Mouse (Mus musculus) midbrain, postnatal 0 days (tissue): Measurements from ENCODE around the gene Gm20388. TPM values are rescaled to one million over a fixed set of nuclear protein-coding genes. Genes with fewer than 3 reads are reported as not detected.

Experiments used
- ATAC-seq: fragments of 200-750 bp; cut with Nextera tagmentation; 2 replicates; pipeline ENCODE4 v1.8.0; 2017; ENCODE audit warnings: moderate number of reproducible peaks, mild to moderate bottlenecking, moderate TSS enrichment, moderate library complexity; ENCODE audit not compliant: low FRiP score
- DNase-seq: peaks from one replicate; pipeline ENCODE4 v3.0.0-alpha.2; 2015; ENCODE audit warnings: low spot score
- H3K27ac ChIP-seq: fragments of 300-500 bp; sonication (generic); 2 replicates; pipeline ENCODE4 v1.5.1; 2014; ENCODE audit warnings: low read depth, mild to moderate bottlenecking, low read length, mixed read lengths
- H3K27me3 ChIP-seq: fragments of 300-500 bp; sonication (generic); 2 replicates; pipeline ENCODE4 v1.6.1; 2014; ENCODE audit warnings: low read length, control low read depth, mixed read lengths; ENCODE audit not compliant: insufficient read depth
- H3K36me3 ChIP-seq: fragments of 300-500 bp; sonication (generic); 2 replicates; pipeline ENCODE4 v1.6.1; 2014; ENCODE audit warnings: low read length, control low read depth, mixed read lengths; ENCODE audit not compliant: insufficient read depth
- H3K4me1 ChIP-seq: fragments of 300-500 bp; sonication (generic); 2 replicates; pipeline ENCODE4 v1.6.1; 2014; ENCODE audit warnings: mild to moderate bottlenecking, control low read depth, antibody characterized with exemption, low read length, mixed read lengths; ENCODE audit not compliant: insufficient read depth
- H3K4me2 ChIP-seq: fragments of 300-500 bp; sonication (generic); 2 replicates; pipeline ENCODE4 v1.6.1; 2014; ENCODE audit warnings: low read depth, mild to moderate bottlenecking, low read length, mixed read lengths; ENCODE audit not compliant: poor library complexity, severe bottlenecking
- H3K4me3 ChIP-seq: fragments of 300-500 bp; sonication (generic); 2 replicates; pipeline ENCODE4 v1.5.1; 2014; ENCODE audit warnings: low read depth, mild to moderate bottlenecking, low read length, moderate library complexity
- H3K9ac ChIP-seq: fragments of 300-500 bp; sonication (generic); replicated peaks from 2 replicates; pipeline ENCODE4 v1.6.1; 2014; ENCODE audit warnings: mild to moderate bottlenecking, low read length, moderate library complexity, mixed read lengths; ENCODE audit not compliant: poor library complexity, severe bottlenecking
- H3K9me3 ChIP-seq: fragments of 300-500 bp; sonication (generic); 2 replicates; pipeline ENCODE4 v1.6.1; 2016; ENCODE audit warnings: low read length, control low read depth
- CTCF ChIP-seq: IDR thresholded peaks from 2 replicates; pipeline ENCODE4 v1.5.1; 2016; ENCODE audit warnings: antibody characterized with exemption, mild to moderate bottlenecking
- WGBS: fragments of 180-500 bp; shearing (Covaris S2); extraction: QIAGEN DNeasy Blood & Tissue Kit; methylation state at CpG from one replicate; pipeline ENCODE4 v1.1.7; 2014; 5-methylcytosine and 5-hydroxymethylcytosine counted together
- polyA plus RNA-seq: library from polyadenylated mRNA; unstranded; fragments of >200 nt; fragmentation: Nextera tagmentation; extraction: Ambion mirVana; gene quantifications from 2 replicates; pipeline ENCODE4 v1.2.1, GENCODE M21; 2015
- total RNA-seq: library from RNA; depleted of rRNA; stranded (reverse); fragments of >200 nt; gene quantifications from 2 replicates; pipeline ENCODE4 v1.2.3, GENCODE M21; 2014

Gene Gm20388
- total and polyA plus RNA-seq, 2 experiments from 2014 or later: 74.2 TPM; not detected in 1

DNA sequence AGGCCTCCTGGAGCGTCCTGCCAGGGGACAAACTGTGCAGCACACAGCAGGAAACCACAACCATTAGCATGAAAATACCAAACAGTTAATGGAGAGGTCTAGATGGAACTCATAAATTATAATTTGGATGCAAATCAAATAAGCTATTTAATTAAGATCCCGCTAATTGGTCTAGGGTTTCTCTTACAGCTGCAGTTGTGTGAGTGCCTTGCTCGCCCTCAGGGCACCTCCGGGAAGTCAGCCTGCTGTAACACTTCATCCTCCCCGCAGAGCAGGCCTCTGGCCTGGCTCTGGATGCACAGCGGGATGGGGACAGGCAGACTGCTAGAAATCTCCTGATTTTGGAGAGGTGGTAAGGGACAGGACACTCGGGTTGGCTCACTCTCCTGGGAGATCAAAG is 2675.5 kb downstream of the Gm20388 start:
- H3K36me3 ChIP-seq: no peaks in the 10 kb centered on the region
- no peak overlapping the region for H3K4me3 ChIP-seq
- no peaks in the 10 kb centered on the region for H3K4me1 ChIP-seq
- no peak for TF ChIP-seq CTCF
- no peaks in the 10 kb centered on the region for H3K9me3 ChIP-seq
- no peaks in the 10 kb centered on the region for H3K27me3 ChIP-seq
- H3K27ac ChIP-seq: no peak overlapping the region
- no peak for ATAC-seq
- H3K4me2 ChIP-seq: no peak overlapping the region
- 56% methylated on average over 7 of the region's 7 CpGs for WGBS
- no peak for DNase-seq
- no peak overlapping the region for H3K9ac ChIP-seq

DNA sequence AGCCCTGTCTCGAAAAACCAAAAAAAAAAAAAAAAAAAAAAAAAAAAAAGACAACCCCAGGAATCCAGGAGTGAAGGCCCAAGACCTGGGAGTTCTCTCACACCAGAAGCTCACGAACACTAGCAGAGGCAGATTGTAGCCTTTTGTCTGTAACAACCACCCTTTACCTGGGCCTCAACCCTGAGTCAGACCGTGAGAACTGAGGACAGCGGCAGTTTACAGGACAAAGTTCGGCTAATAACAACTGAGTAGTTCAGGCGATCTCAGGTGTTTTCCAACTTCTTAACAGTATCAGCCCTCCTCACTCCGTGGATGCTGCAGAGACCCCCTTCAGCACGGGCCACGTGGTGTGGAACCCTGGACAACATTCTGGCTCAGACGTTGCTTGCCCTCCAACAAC is 2676.1 kb downstream of the Gm20388 start:
- ATAC-seq (no peak), DNase-seq (no peak)
- H3K9me3 ChIP-seq: no peaks in the 10 kb centered on the region
- H3K36me3 ChIP-seq: no peaks in the 10 kb centered on the region
- no peak overlapping the region for H3K9ac ChIP-seq
- TF ChIP-seq CTCF: no peak
- no peak overlapping the region for H3K4me2 ChIP-seq
- H3K4me1 ChIP-seq: no peaks in the 10 kb centered on the region
- H3K27me3 ChIP-seq: no peaks in the 10 kb centered on the region
- H3K27ac ChIP-seq: no peak overlapping the region
- H3K4me3 ChIP-seq: no peak overlapping the region
- WGBS: 93% methylated on average over 10 of the region's 10 CpGs

DNA sequence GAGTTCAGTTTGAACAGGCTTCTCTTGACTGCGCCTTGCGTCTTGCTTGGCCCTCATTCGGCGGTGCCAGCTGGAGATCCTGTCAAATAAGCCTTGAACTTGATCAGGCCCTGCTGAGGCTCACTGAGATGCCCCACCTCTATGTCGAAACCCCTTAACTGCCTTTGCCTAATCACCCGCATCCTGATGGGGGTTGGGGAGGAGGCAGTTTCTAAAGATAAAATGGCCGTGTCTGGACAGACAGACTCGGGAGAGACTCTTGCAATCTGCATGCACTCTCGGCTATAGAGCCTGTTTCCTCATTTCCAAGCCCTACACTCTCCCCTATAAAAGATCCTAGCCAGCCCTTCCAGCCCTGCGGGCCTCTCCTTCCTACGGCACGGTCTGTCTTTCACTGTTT is 2682.6 kb downstream of the Gm20388 start:
- H3K36me3 ChIP-seq: peaks cover 21% of the 10 kb centered on the region; the same call in 1 of the 2 replicates
- no peak overlapping the region for H3K9ac ChIP-seq

DNA sequence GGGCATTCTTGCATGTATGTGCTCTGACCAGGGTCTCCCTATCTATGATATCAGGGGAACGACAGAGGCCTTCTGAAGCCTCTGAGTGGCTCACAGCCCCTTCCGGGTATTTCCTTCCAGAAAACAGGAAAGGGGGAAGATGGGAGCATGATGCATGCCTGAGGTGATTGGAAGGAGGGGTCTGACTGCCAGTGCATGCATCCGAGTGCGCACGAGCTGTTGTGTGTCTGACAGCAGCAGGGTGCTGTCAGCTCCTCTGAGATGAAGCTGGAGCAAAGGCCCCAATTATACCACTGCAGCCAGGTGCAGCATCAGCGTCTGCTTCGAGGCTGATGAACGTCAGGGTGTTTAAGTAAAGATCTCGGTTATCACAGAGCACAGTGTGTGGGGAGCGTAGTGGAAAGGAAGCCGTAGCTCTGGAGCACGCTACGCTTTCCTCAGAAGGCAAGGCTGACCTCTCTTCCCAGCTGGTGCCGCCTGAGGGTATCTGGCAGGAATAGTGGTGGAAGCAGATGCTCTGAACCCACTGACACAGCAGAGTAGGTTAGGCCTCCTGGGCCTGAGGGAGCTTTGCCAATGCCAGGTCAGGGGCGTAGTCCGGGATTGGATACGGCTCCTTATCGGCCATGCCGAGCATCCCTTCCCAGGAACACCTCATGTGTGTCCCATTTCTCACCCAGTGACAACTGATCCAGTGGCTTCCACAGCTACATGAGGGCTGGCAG is 2683.3 kb downstream of the Gm20388 start:
- DNase-seq (peak; percentile 59), ATAC-seq (no peak)
- WGBS: 74% methylated on average over 19 of the region's 19 CpGs
- TF ChIP-seq CTCF: no peak
- H3K27me3 ChIP-seq: no peaks in the 10 kb centered on the region
- H3K9me3 ChIP-seq: no peaks in the 10 kb centered on the region
- no peak overlapping the region for H3K9ac ChIP-seq
- no peak overlapping the region for H3K4me3 ChIP-seq
- H3K4me2 ChIP-seq: no peak overlapping the region
- no peaks in the 10 kb centered on the region for H3K4me1 ChIP-seq
- H3K36me3 ChIP-seq: peaks cover 26% of the 10 kb centered on the region; the same call in 1 of the 2 replicates
- H3K27ac ChIP-seq: no peak overlapping the region

More for the DNA sequence above, 2682.6 kb downstream of the Gm20388 start:
- no peak for TF ChIP-seq CTCF
- H3K27ac ChIP-seq: no peak overlapping the region
- H3K4me1 ChIP-seq: no peaks in the 10 kb centered on the region
- H3K4me3 ChIP-seq: no peak overlapping the region
- H3K27me3 ChIP-seq: no peaks in the 10 kb centered on the region
- ATAC-seq (no peak), DNase-seq (no peak)
- 82% methylated on average over 12 of the region's 12 CpGs for WGBS
- no peak overlapping the region for H3K4me2 ChIP-seq
- no peaks in the 10 kb centered on the region for H3K9me3 ChIP-seq

DNA sequence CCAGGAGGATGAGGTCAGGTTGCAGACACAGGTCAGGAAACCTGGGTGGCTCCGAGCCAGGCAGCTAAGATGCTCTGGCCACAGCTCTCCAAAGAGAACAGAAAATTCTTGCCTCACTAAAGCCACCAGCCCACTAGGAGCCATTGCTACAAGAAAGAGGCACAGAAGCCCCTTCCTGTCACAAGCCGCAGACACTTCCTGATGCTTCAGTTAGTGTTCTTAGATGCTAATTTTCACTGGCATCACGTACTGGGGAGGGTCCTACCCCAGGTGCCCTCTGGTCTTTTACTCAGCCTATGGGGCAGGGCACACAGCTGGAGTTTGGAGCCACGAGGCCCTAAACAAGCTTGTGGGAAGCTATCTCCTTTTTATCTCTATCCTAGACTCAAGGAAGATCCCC is 2685.4 kb downstream of the Gm20388 start:
- no peak overlapping the region for H3K4me3 ChIP-seq
- H3K4me1 ChIP-seq: no peaks in the 10 kb centered on the region
- WGBS: 50% methylated on average over 4 of the region's 4 CpGs
- H3K9ac ChIP-seq: no peak overlapping the region
- no peak for TF ChIP-seq CTCF
- H3K27me3 ChIP-seq: no peaks in the 10 kb centered on the region
- H3K4me2 ChIP-seq: no peak overlapping the region
- DNase-seq (no peak), ATAC-seq (no peak)
- peaks cover 36% of the 10 kb centered on the region; the same call in 1 of the 2 replicates for H3K36me3 ChIP-seq
- H3K9me3 ChIP-seq: no peaks in the 10 kb centered on the region
- H3K27ac ChIP-seq: no peak overlapping the region

DNA sequence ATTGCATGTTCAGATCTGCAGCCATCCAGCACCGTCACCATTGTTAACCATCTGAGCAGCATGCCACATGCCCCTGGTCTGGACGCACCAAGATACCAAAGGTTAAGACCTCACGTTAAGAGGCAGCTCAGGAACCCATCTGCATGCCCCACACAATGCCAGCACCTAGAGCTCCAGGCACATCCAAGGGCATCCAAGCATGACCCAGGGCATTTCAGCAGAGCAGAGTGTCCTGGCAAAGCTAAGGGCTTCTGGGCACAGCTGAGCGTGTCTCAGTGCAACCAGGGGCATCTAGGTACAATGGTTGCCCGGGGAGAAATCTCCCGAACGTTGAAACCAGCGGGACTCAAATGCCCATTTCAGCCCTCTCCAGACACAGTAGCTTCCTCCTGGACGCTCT is 2690.0 kb downstream of the Gm20388 start:
- DNase-seq (no peak), ATAC-seq (no peak)
- H3K4me2 ChIP-seq: no peak overlapping the region
- no peaks in the 10 kb centered on the region for H3K27me3 ChIP-seq
- TF ChIP-seq CTCF: no peak
- H3K27ac ChIP-seq: no peak overlapping the region
- 90% methylated on average over 9 of the region's 9 CpGs for WGBS
- H3K4me3 ChIP-seq: no peak overlapping the region
- H3K9me3 ChIP-seq: no peaks in the 10 kb centered on the region
- H3K36me3 ChIP-seq: 0 out of 2 replicates have a peak, but pooled peaks cover 29% of the 10 kb centered on the region
- no peaks in the 10 kb centered on the region for H3K4me1 ChIP-seq
- H3K9ac ChIP-seq: no peak overlapping the region
